Mouse (Mus musculus): Measurements from ENCODE around the gene Abhd18.

The Abhd18 gene

DNA sequence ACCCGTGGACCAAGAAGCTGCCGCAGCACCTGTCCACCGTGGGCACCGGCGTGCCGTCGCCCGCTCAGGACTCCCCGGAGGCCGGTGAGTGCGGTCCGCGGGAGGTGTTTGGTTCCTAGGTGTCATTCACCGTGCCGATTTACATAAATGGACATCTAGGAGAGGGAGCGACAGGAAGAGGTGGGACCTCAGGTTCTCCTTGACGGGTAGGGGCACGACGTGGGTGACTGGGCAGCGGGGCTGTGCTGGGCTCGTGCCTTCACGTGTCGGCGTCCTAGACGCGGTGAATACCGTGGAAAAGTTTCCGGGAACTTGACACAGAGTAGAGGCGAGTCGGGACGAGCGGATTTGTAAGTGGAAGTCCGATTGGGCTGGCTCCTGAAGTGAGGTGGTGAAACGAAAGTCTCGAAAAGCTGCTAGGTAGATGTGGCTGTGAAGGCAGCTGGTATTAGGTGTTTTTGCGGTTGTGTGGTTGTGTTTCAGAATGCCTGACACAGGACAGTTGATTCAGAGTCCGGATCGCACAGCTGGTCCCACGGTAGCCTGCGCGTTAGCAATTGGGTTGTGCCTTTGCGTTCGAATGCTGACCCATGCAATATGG is 103.9 kb downstream of the Abhd18 start:
- CTCF ChIA-PET, result no interaction called here

GRCm38 (mm10) chr3:40951365-40951764 is 104.6 kb downstream of the Abhd18 start:
- CTCF ChIA-PET, result no interaction called here

GRCm38 (mm10) chr3:40952606-40953005 is 105.8 kb downstream of the Abhd18 start:
- CTCF ChIA-PET, result no interaction called here

DNA sequence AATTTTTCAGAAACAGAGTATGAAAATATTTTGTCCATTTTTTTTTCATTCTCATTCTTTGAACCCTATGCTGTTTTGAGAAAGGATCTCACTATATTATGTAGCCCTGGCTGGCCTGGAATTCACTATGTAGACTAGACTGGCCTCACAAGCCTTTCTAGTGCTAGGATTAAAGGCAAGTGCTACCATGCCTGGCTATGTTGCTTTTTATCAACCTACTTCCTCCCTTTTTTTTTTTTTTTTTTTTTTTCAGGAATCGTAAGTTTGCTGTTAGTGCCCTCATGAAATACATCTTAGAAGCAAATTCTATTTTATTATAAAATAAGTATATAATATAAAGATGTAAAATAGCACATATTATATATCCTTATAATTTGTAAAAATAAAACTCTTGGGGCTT is 108.0 kb downstream of the Abhd18 start:
- CTCF ChIA-PET, result no interaction called here

DNA sequence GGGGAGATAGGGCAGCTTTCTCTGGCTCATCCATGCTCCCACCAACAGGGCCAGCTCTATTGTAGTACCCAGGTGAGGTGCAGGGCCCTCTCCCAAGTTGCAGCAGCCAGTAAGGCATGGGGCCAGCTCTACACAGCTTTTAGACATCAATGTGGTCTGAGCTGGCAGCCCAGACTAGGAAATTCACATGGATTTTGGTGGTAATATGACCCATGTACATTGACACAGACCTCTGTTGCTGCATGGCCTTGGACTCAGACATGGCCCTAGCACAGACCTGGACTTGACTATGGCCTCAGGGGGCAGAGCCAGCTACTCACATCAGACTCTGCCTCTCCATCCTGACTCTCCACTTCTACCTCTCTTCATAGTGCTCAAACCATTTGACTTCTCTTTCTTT is 112.1 kb downstream of the Abhd18 start:
- CTCF ChIA-PET, result interaction anchor here (0.7 kb wide), 1 partner anchor 113 kb away, joined by 4 read pairs; no protein-coding TSS in a partner anchor

DNA sequence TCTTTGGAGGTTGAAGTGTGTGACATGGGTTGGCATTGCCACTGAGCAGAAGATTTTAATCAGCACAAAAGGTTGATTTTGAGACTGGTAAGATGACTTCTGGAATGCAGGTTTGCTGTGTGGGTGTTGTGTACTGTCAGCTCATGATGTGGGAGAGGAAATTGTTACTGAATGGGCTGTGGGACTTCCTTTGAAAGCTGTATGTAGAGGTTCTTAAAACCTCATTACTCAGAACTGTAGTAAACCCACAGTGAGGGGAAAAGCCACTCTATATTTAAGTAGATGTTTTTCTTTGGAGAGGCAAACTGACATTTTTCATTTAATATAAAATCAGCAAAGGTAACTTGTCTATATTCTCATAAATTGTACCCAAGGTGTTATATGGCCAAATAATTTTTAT is 134.0 kb downstream of the Abhd18 start:
- CTCF ChIA-PET, result no interaction called here

- CTCF ChIA-PET, result no interaction called here
These were observed 140.8 kb downstream of the Abhd18 start for GRCm38 (mm10) chr3:40987539-40987938.

All from spleen, embryonic (tissue).